Comparison of ENCODE assay signal across 13 mouse cellular contexts in genomic region chr13:56774304-56774703, GRCm38 (mm10). TPM values are rescaled to one million over a fixed set of nuclear protein-coding genes. Genes with fewer than 3 reads are reported as not detected.
DNase-seq lines count a peak whose midpoint lies in the region; ATAC-seq lines count a peak whose summit lies in the region.
"Had no signal": no experiment of that assay in that cellular context is flagged by ENCODE, and none has a peak within 500 bp of the region (broad histone marks: within the 10 kb centered on the region; RNA-seq: fewer than 3 reads in every experiment).

No protein-coding gene starts in this region.

- no peaks in the 10 kb centered on the region; the same call in 1 of the 2 replicates for H3K27me3 ChIP-seq in hindbrain, embryonic 12.5 days
- H3K27me3 ChIP-seq in midbrain, embryonic 15.5 days (replicated peaks) = no peaks in the 10 kb centered on the region

- WGBS in hindbrain, embryonic 12.5 days = 21% methylated on average over 5 of the region's 5 CpGs
- WGBS in midbrain, embryonic 15.5 days = 6% methylated on average over 5 of the region's 5 CpGs

- H3K4me3 ChIP-seq in hindbrain, embryonic 12.5 days = no peak overlapping the region
- no peak overlapping the region for H3K4me3 ChIP-seq in midbrain, embryonic 15.5 days

- no peaks in the 10 kb centered on the region for H3K9me3 ChIP-seq in hindbrain, embryonic 12.5 days (replicated peaks)
- H3K9me3 ChIP-seq in midbrain, embryonic 15.5 days = no peaks in the 10 kb centered on the region

- H3K4me1 ChIP-seq in hindbrain, embryonic 12.5 days = peaks cover 32% of the 10 kb centered on the region
- H3K4me1 ChIP-seq in midbrain, embryonic 15.5 days = peaks cover 36% of the 10 kb centered on the region

- H3K9ac ChIP-seq in hindbrain, embryonic 12.5 days = 0 out of 2 replicates have a peak overlapping the region, but pooled peaks have one; percentile 18
- H3K9ac ChIP-seq in midbrain, embryonic 15.5 days = peak overlapping the region; percentile 31; the same call in 1 of the 2 replicates
- H3K9ac ChIP-seq: liver, embryonic 14.5 days had no signal

- peak; percentile 96 for ATAC-seq in common myeloid progenitor, adult 5-6 weeks (replicated peaks; ENCODE audit: low read depth, poor library complexity, severe bottlenecking)
- ATAC-seq in hindbrain, embryonic 12.5 days (ENCODE audit: low FRiP score) = peak; percentile 74
- peak; percentile 86 for ATAC-seq in midbrain, embryonic 15.5 days (replicated peaks)

- H3K27ac ChIP-seq in hindbrain, embryonic 12.5 days = peak overlapping the region; percentile 83
- H3K27ac ChIP-seq in midbrain, embryonic 15.5 days = peak overlapping the region; percentile 84
- H3K27ac ChIP-seq: liver, embryonic 14.5 days had no signal

- peak; percentile 59 for DNase-seq in CD4-positive, CD25-positive, alpha-beta regulatory T cell, adult 2 months (ENCODE audit: low read depth, low spot score)
- no peak for DNase-seq in ovary, postnatal 36 days (ENCODE audit: low spot score)
- no peak for DNase-seq in urinary bladder, postnatal 36 days (ENCODE audit: low spot score in 2 of 2)
- DNase-seq in layer of hippocampus, adult 9-11 months = no peak
- DNase-seq in cerebellum, adult 9-11 months = no peak
- DNase-seq: adrenal gland, postnatal 36 days; cerebellum, postnatal 14 days; heart, postnatal 14 days had no signal

- 0 out of 2 replicates have a peak overlapping the region, but pooled peaks have one; percentile 11 for H3K4me2 ChIP-seq in hindbrain, embryonic 12.5 days (replicated peaks)
- peak overlapping the region; percentile 13 for H3K4me2 ChIP-seq in midbrain, embryonic 15.5 days

- no peaks in the 10 kb centered on the region for H3K36me3 ChIP-seq in hindbrain, embryonic 12.5 days
- H3K36me3 ChIP-seq in midbrain, embryonic 15.5 days (replicated peaks) = no peaks in the 10 kb centered on the region
- H3K36me3 ChIP-seq: G1E had no signal

RNA-seq across cellular contexts. Expression of gene Gm45623, which starts 20.7 kb away (rescaled TPM):
- total RNA-seq in common myeloid progenitor, adult 5-6 weeks (2017) = not detected in 2 replicates
- 0.21 TPM in 1 of 2 replicates, not detected in the other for polyA plus RNA-seq in hindbrain, embryonic 12.5 days (2016; fragmentation: Nextera tagmentation; extraction: Ambion mirVana)
- 2.7 and 3.1 TPM in 2 replicates for polyA plus RNA-seq in midbrain, embryonic 15.5 days (2015; fragmentation: Nextera tagmentation; extraction: Ambion mirVana)
- total RNA-seq: adrenal gland, postnatal 36 days had no signal
- polyA plus RNA-seq: G1E; liver, embryonic 14.5 days had no signal
